Mouse (Mus musculus) liver, embryonic 14.5 days (tissue): ENCODE measurements around the gene Tubg1. TPM values are rescaled to one million over a fixed set of nuclear protein-coding genes. Genes with fewer than 3 reads are reported as not detected.
"Not testable (repeated sequence)": the region's sequence is repeated elsewhere in the genome, so short reads cannot be mapped to it uniquely, and the experiment has no call there.

Experiments used
- ATAC-seq: fragments of 200-750 bp; cut with Nextera tagmentation; 2 replicates; pipeline ENCODE4 v1.8.0; 2017; ENCODE audit warnings: moderate number of reproducible peaks, mild to moderate bottlenecking, moderate library complexity; ENCODE audit not compliant: insufficient read depth
- DNase-seq, 3 experiments: peaks; one replicate each; pipeline ENCODE4 v3.0.0-alpha.2; 2012 to 2013; ENCODE audit warnings: low read depth in 3 of 3, low spot score in 3 of 3
- H3K27ac ChIP-seq: fragments of 300-500 bp; sonication (generic); 2 replicates; pipeline ENCODE4 v1.5.1; 2014; ENCODE audit warnings: moderate library complexity, mild to moderate bottlenecking, control low read depth, inconsistent platforms
- H3K27me3 ChIP-seq: fragments of 300-500 bp; sonication (generic); 2 replicates; pipeline ENCODE4 v1.6.1; 2014; ENCODE audit warnings: mild to moderate bottlenecking, low read length, moderate library complexity; ENCODE audit not compliant: control insufficient read depth, insufficient read depth
- H3K36me3 ChIP-seq: fragments of 300-500 bp; sonication (generic); replicated peaks from 2 replicates; pipeline ENCODE4 v1.6.1; 2014; ENCODE audit warnings: low read depth; ENCODE audit not compliant: control insufficient read depth, insufficient read depth
- H3K4me1 ChIP-seq, 2 experiments: fragments of 200-500 bp in 1 of 2; fragments of 300-500 bp in 1 of 2; sonication (generic) in 1 of 2; replicated peaks; 2 replicates each; pipeline ENCODE4 v1.6.1; 2012 to 2014; ENCODE audit warnings: antibody characterized with exemption in 1 of 2, inconsistent platforms in 1 of 2, low read length in 1 of 2; ENCODE audit not compliant: control insufficient read depth in 2 of 2, insufficient read depth in 2 of 2
- H3K4me2 ChIP-seq: fragments of 300-500 bp; sonication (generic); 2 replicates; pipeline ENCODE4 v1.6.1; 2014; ENCODE audit warnings: low read depth, mild to moderate bottlenecking, control low read depth, moderate library complexity
- H3K4me3 ChIP-seq, 2 experiments: fragments of 200-500 bp in 1 of 2; fragments of 300-500 bp in 1 of 2; sonication (generic) in 1 of 2; 2 replicates each; pipeline ENCODE4 v1.5.1; 2012 to 2014; ENCODE audit warnings: low read depth in 2 of 2, low read length in 2 of 2, mild to moderate bottlenecking in 2 of 2, control low read depth in 1 of 2, inconsistent platforms in 1 of 2, moderate library complexity in 1 of 2; ENCODE audit not compliant: insufficient read depth in 1 of 2
- H3K9ac ChIP-seq: fragments of 300-500 bp; sonication (generic); replicated peaks from 2 replicates; pipeline ENCODE4 v1.6.1; 2014; ENCODE audit warnings: mild to moderate bottlenecking, control low read depth, moderate library complexity
- H3K9me3 ChIP-seq: fragments of 300-500 bp; sonication (generic); 2 replicates; pipeline ENCODE4 v1.6.1; 2016; ENCODE audit warnings: low read length, mixed read lengths; ENCODE audit not compliant: control insufficient read depth
- CTCF ChIP-seq: IDR thresholded peaks from 2 replicates; pipeline ENCODE4 v1.5.1; 2016; ENCODE audit warnings: antibody characterized with exemption, low read depth, control low read depth
- EP300 ChIP-seq: IDR thresholded peaks from 2 replicates; pipeline ENCODE4 v1.6.1; 2016; ENCODE audit warnings: antibody characterized with exemption, low read depth
- WGBS: fragments of 180-500 bp; shearing (Covaris S2); extraction: QIAGEN DNeasy Blood & Tissue Kit; methylation state at CpG from one replicate; pipeline ENCODE4 v1.1.7; 2014; ENCODE audit not compliant: insufficient replicate concordance; 5-methylcytosine and 5-hydroxymethylcytosine counted together
- polyA plus RNA-seq, 2 experiments: library from polyadenylated mRNA; depleted of rRNA in 1 of 2; stranded (reverse) in 1 of 2; unstranded in 1 of 2; fragments of >200 nt; fragmentation: Nextera tagmentation in 1 of 2; extraction: Ambion mirVana in 1 of 2; gene quantifications; 2 replicates each; pipeline versions ENCODE4 v1.2.1 to v1.2.3; 2012 to 2014

Tubg1 gene
- polyA plus RNA-seq, 2 experiments = 13.8 to 32.0 TPM

DNA sequence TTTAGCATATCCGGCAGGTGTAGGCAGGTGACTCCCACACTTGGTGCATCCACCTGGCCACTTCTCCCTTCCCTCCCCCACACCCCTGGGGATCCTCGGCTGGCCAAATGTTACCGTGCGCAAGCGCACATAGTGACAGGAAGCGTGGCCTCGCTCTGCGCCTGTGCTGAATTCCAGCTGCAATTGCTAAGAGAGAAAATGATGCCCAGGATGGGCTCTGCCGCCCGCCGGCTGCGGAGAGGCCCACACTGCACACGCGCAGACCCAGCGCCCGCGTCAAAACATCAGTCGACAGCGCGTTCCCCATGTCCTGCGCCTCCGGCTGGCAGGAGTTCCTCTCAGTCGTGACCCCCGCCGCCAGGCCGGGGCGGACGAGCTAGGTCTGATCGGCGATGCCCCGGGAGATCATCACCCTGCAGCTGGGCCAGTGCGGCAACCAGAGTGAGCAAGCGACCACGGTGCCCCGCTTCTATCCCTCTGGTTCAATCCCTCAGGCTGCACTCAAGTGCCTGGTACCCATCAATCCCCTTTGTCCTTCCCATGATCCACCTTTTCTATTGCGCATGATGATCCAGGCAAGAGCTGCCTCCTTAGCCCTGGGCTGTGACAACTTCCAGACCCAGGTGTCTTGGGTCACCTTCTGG, 36.1 kb downstream of the Tubg1 start, which contains the start of gene Tubg2:
Tubg2 (plus strand) TSS at position 180 of the 644 bp plus-strand sequence.
- no peaks in the 10 kb centered on the region for H3K9me3 ChIP-seq
- 5% methylated on average over 36 of the region's 36 CpGs for whole genome bisulfite sequencing
- no peak for TF ChIP-seq CTCF
- TF ChIP-seq EP300 = no peak
- H3K9ac ChIP-seq = no peak within 1 kb of the TSS
- ATAC-seq = no peak
- peaks cover 0 to 2% of the 10 kb centered on the region in 2 experiments; a peak in 1 of 4 replicates for H3K4me1 ChIP-seq
- no peak within 1 kb of the TSS for H3K27ac ChIP-seq
- peak within 1 kb of the TSS; percentile 26 to 30; a peak in 3 of 4 replicates for H3K4me3 ChIP-seq
- peaks cover 36% of the 10 kb centered on the region for H3K27me3 ChIP-seq
- H3K36me3 ChIP-seq = no peaks in the 10 kb centered on the region
- no peak for DNase-seq
- H3K4me2 ChIP-seq = peak within 1 kb of the TSS; percentile 47

DNA sequence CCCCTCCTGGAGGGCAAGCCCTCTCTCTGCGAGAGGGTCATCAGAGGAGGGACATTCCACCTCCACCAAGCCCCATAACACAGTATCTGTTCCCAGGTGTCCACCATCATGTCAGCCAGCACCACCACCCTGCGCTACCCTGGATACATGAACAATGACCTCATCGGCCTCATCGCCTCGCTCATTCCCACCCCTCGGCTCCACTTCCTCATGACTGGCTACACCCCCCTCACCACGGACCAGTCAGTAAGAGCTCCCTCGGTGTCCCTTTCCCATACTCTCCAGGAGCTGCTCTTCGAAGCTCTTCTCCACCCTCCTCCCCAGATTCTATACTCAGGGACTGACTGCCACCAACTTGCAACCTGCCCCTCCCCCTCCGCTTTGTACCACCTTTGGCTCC, 40.4 kb downstream of the Tubg1 start:
- H3K27ac ChIP-seq, H3K9me3 ChIP-seq, H3K9ac ChIP-seq, DNase-seq, ATAC-seq, H3K36me3 ChIP-seq, H3K4me2 ChIP-seq, H3K4me3 ChIP-seq, H3K4me1 ChIP-seq: not testable (repeated sequence)
- H3K27me3 ChIP-seq = peaks cover 64% of the 10 kb centered on the region
- 52% methylated on average over 8 of the region's 10 CpGs for WGBS

DNA sequence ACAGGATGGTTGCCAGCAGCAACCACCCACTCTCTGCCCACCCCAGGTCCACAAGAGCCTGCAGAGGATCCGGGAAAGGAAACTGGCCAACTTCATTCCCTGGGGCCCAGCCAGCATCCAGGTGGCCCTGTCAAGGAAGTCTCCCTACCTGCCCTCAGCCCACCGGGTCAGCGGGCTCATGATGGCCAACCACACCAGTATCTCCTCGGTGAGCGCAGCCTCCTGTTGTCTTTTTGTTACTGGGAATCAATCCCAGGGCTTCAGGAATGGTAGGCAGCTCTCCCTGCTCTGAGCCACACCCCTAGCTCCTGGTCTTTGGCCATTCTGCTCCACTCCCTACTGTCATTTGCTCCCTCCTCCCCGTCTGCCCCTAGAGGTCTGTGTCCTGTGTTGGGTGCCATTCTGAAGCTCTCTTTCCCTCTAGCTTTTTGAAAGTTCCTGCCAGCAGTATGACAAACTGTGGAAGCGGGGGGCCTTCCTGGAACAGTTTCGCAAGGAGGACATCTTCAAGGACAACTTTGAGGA, 41.3 kb downstream of the Tubg1 start:
- not testable (repeated sequence) for H3K9me3 ChIP-seq, H3K36me3 ChIP-seq, H3K9ac ChIP-seq, DNase-seq, H3K4me3 ChIP-seq, H3K4me2 ChIP-seq, H3K27ac ChIP-seq, ATAC-seq, H3K4me1 ChIP-seq
- 60% methylated on average over 6 of the region's 8 CpGs for WGBS
- H3K27me3 ChIP-seq = peaks cover 64% of the 10 kb centered on the region

DNA sequence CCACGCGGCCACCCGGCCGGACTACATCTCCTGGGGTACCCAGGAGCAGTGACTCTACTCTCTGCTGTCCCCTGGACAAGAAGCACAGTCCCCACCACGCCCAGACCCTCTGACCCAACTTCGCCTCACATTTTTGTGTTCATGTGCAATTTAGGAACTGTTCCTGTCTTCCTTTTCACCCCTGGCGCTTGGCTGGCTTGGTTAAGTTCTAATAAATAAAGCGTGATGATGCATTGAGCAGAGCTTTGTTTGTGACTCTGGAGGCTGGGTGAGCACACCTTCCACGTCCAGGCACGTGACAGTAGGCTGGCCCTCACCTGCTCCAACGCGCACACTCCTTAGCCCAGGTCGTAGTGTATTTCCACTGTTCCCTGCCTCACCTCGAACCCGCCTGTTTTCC, 41.8 kb downstream of the Tubg1 start:
- Histone ChIP-seq H3K9me3 (no peaks in the 10 kb centered on the region), H3K27ac (no peak overlapping the region), H3K9ac (no peak overlapping the region), H3K4me3 (no peak overlapping the region), H3K4me1 (no peaks in the 10 kb centered on the region), H3K4me2 (no peak overlapping the region), H3K36me3 (no peaks in the 10 kb centered on the region), H3K27me3 (peaks cover 64% of the 10 kb centered on the region)
- WGBS = 67% methylated on average over 15 of the region's 15 CpGs
- no peak for DNase-seq
- no peak for TF ChIP-seq EP300
- TF ChIP-seq CTCF = no peak
- no peak for ATAC-seq

DNA sequence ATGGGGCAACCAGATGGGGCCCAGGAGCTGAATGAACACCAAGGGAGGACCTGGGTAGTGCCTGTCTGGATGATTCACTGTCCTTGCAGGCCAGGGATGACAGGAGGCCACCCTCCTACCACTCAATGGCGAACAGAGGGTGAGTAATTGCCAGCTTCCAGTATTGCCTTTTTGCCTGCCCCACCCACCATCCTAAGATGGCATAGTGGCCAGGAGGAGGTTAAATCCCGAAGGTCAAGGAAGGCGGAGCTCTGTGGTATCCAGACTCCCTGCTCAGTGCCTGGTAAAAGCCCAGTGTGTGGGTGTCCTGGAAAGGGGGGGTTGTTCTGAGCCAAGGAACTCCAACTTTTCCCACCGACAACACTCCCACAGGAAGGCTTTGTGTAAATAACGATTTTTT, 42.6 kb downstream of the Tubg1 start:
- ATAC-seq (no peak), DNase-seq (no peak)
- TF ChIP-seq EP300 (no peak), CTCF (no peak)
- H3K4me1 ChIP-seq = no peaks in the 10 kb centered on the region
- no peak overlapping the region for H3K4me2 ChIP-seq
- 44% methylated on average over 5 of the region's 5 CpGs for WGBS
- no peak overlapping the region for H3K27ac ChIP-seq
- H3K36me3 ChIP-seq = no peaks in the 10 kb centered on the region
- no peak overlapping the region for H3K4me3 ChIP-seq
- peaks cover 67% of the 10 kb centered on the region for H3K27me3 ChIP-seq
- H3K9me3 ChIP-seq = no peaks in the 10 kb centered on the region
- H3K9ac ChIP-seq = no peak overlapping the region
